Mouse (Mus musculus) E14TG2a.4 (cell line): ENCODE data around the gene Amelx.

Experiments used
- CTCF ChIP-seq: conservative IDR thresholded peaks from 2 replicates; pipeline ENCODE4 v1.5.1; 2014; ENCODE audit warnings: low read length
- POU5F1 ChIP-seq: IDR thresholded peaks from 2 replicates; pipeline ENCODE4 v1.6.1; 2014; ENCODE audit warnings: low read length, borderline replicate concordance

DNA sequence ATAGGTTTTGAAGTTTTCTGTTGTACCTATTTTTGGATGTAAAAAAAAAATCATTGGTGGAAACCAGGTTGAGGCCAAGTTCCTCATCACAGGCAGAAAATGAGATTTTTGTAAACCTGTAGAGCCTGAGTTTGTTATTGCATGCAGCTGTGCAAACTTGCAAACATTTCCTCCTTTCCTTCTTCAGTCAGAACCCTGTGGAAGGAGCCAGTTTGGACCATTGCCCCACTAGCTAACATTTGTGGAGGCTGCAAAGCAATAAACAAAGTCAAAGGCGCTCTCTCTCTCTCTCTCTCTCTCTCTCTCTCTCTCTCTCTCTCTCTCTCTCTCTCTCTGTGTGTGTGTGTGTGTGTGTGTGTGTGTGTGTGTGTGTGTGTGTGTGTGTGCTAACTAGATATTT lies 13.2 kb downstream of the Amelx start:
- TF ChIP-seq CTCF (no peak), POU5F1 (no peak)
